Mouse (Mus musculus): ENCODE results near the gene Gm49336.

GRCm38 (mm10) chr14:60176469-60176890, 74.8 kb downstream of the Gm49336 start:
- no peak for TF ChIP-seq CTCF (IDR thresholded peaks at IDR 0.05; ENCODE audit: control insufficient read depth, insufficient read depth, insufficient read length)
- TF ChIP-seq MAX (IDR thresholded peaks at IDR 0.05): no peak

Measured in C2C12 (cell line).